Mouse (Mus musculus) kidney, adult 11 months (tissue): ENCODE data around the gene Cd72.
A peak's percentile ranks its signal among the peaks of the same experiment; 100 is the strongest.

Experiments
- DNase-seq: peaks from one replicate; pipeline ENCODE4 v3.0.0; 2022

The Cd72 gene

GRCm38 (mm10) chr4:43425648-43426380, 28.6 kb downstream of the Cd72 start:
- no peak for DNase-seq

GRCm38 (mm10) chr4:43425197-43425596, 29.2 kb downstream of the Cd72 start:
- DNase-seq = no peak

- no peak for DNase-seq
Measured at GRCm38 (mm10) chr4:43424072-43424471, 30.4 kb downstream of the Cd72 start.

- DNase-seq = peak; percentile 88
Measured at GRCm38 (mm10) chr4:43423267-43423934, 31.0 kb downstream of the Cd72 start.

DNA sequence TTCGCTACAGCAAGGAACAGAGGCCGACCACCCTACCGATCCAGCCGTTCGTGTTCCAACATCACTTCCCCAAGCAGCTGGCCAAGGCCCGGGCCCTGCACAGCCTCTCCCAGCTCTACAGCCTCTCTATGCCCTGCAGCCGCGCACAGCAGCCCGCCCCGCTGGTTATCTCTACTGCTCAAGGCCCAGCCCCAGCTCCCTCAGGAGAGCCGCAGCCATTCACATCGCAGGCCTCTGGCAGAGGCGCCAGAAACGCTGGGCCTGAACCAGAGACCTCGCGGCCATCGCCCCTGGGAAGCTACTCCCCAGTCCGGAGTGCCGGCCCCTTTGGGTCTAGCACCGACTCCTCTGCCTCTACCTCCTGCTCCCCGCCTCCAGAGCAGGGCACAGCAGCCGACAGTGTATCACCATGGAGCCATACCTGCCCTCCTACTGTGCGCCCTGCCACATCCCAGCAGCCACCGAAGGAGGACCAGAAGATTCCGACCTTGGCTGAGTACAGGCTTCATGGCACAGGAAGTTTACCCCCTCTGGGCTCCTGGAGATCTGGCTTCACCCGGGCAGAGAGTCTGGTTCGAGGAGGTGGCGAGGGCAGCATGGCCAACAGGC, 32.7 kb downstream of the Cd72 start:
- DNase-seq = no peak

- DNase-seq = peak; percentile 79
Measured at GRCm38 (mm10) chr4:43420305-43420704, 34.1 kb downstream of the Cd72 start.

DNA sequence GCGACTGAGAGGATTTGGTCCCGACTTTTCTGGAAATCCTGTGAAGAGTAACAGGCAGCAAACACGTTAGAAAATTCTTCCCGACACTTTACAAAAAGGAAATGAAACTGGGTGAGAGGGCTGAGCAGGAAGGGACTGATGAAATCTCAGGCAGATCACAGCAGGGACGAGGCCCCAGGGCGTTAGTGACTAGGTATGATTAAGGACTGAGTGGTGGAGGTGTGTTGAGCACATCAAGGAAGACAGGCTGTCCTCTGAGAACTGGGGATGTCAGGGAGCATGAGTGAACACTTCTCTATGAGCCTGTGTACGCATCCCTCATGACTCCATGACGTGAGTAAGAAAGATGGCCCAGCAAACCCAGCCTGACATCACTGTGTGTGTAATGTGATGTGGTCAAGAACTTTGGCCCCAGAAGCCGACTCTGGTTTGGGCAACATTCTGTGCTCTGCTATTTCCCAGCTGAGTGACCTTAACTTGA, 34.6 kb downstream of the Cd72 start:
- DNase-seq = no peak

DNA sequence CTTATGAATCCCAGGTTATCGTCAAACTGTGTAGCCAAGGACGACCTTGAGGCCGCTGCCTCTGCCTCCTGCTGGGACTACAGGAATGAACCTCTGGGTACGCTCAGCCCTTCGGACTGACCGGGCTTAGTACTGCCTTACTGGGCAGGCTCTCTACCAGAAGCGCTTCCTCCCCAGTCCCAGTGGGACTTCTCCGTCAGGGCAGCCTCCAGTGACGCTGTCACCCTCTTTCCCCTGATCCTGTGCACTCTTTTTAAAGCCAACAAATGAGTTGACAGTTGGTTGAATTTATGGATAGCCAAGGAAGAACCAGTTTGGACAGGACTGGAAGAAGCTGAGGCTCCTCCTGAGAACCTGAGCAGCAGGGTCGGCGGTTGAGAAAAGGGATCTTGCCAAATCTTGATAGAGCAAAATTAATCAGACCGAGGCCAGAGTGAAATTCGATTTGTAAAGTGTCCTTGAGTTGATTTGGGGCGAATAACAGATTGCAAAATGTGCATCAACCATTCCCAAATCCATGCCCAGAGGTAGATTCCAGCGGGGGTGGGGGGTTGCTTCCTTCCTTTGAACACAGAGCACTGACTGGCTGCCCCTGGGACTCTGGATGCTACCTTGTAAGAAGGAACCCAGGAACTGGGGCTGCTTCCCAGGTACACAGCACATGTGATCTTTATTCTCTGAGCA, 35.3 kb downstream of the Cd72 start:
- DNase-seq = peak; percentile 64

GRCm38 (mm10) chr4:43418450-43418849, 36.0 kb downstream of the Cd72 start:
- DNase-seq = no peak

- no peak for DNase-seq
Measured at GRCm38 (mm10) chr4:43417269-43418062, 37.0 kb downstream of the Cd72 start.

GRCm38 (mm10) chr4:43416071-43416490, 38.3 kb downstream of the Cd72 start:
- no peak for DNase-seq

DNA sequence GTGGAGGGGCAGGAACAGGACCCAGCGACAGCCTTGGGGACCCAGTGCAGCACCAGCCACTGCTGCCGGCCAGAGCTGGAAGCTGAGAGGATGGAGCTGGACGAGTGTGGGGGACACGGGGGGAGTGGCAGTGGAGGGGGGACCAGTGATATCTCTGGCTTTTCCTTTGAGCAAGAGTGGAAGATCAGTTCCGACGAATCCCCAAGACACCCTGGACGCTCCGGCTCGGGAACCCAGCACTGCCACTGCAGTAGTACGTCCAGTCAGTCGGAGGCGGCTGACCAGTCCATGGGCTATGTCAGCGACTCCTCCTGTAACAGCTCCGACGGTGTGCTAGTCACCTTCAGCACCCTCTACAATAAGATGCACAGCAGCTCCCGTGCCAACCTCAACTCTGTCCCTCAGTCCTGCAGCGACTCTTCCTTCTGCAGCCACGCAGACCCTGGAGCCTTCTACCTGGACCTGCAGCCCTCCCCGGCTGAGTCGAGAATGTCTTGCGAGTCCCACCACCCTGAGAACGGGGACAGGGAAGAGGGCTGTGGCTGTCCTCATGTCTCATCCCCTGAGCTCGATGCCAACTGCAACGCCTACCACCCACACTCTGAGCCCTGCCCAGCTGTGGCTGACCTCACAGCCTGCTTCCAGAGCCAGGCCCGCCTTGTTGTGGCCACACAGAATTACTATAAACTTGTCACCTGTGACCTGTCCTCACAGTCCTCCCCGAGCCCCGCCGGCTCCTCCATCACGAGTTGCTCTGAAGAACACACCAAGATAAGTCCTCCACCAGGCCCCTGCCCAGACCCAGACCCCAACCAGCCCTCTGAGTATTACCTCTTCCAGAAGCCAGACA, 39.0 kb downstream of the Cd72 start:
- no peak for DNase-seq

DNA sequence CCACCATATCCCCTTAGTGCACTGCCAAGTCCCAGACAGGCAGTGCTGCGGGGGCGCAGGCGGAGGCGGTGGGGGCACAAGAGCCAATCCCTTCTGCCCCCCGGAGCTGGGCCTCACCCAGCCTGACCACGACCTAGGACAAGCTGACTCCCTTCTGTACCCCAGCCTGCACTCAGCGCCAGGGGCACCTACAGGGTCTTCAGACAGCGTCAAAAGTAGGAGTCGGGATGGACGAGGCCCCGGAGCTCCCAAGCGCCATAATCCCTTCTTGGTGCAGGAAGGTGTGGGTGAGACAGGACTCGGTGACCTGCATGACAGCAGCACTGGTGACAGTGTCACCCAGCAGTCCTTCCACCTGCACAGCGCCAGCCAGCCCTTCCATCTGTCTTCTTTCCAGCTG, 39.7 kb downstream of the Cd72 start:
- DNase-seq = no peak

DNA sequence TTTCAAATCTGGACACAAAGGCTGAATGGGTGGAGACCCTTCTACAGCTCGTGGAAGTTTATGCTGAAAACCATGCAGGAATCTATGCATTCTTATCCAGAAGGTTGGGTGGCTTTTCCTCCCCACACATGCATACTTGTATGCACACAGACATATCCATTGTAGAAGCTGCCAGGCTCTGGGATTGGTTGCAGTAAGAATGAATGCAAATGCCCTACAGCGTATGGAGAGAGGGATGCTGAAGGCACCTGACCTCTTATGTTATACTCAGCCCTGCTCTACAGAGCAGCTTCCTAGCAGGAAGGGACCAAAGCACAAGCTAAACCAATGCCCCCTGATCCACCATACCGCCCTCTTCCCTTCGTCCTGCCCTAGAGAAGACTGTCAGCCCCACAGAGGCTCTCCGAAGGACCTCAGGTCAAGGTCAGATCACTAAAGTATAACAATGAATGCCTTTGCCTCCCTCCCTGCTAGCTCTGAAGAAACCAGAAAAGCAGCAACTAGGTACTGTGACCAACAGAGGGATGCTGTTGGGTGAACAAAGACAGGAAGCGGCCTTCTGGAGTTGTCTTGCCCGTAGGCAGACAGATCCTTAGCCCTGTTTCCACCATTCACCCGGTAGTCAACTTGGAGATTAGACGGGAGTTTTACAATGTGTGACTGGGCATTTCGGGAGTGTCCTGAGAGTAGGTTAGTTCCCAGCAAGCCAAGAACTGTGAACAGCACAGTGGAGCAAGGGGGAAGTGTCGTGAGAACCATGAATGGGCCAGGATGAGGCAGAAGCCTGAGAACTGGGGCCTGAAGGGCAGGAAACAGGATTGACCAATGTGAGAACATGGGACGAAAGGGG, 47.1 kb downstream of the Cd72 start:
- no peak for DNase-seq

- peak; percentile 82 for DNase-seq
Measured at GRCm38 (mm10) chr4:43406162-43406971, 48.1 kb downstream of the Cd72 start.

- no peak for DNase-seq
Measured at GRCm38 (mm10) chr4:43404697-43405096, 49.7 kb downstream of the Cd72 start.

GRCm38 (mm10) chr4:43402212-43402611, 52.2 kb downstream of the Cd72 start:
- DNase-seq = no peak

GRCm38 (mm10) chr4:43401486-43401885, 52.9 kb downstream of the Cd72 start:
- no peak for DNase-seq

GRCm38 (mm10) chr4:43400976-43401375, 53.5 kb downstream of the Cd72 start:
- DNase-seq = no peak
